Mouse (Mus musculus) lung, postnatal 4 days (tissue): ENCODE results near the gene Thbs3.

Source experiments
- DNase-seq, 2 experiments: peaks; one replicate each; pipeline ENCODE4 v3.0.0; 2021

The Thbs3 gene

GRCm38 (mm10) chr3:89256177-89256576, 41.2 kb downstream of the Thbs3 start:
- no peak for DNase-seq

- no peak for DNase-seq
These were observed 44.1 kb downstream of the Thbs3 start, which contains the start of gene Dpm3 for GRCm38 (mm10) chr3:89259076-89259475. Gene Dpm3 (plus strand): TSS chr3:89259358.

GRCm38 (mm10) chr3:89260211-89260610, 45.2 kb downstream of the Thbs3 start:
- DNase-seq = no peak

GRCm38 (mm10) chr3:89262417-89262816, 47.4 kb downstream of the Thbs3 start:
- peak; percentile 45 to 59 for DNase-seq

GRCm38 (mm10) chr3:89266439-89266893, 51.5 kb downstream of the Thbs3 start:
- peak; percentile 79 to 82 for DNase-seq

- DNase-seq = no peak
These were observed 53.9 kb downstream of the Thbs3 start for GRCm38 (mm10) chr3:89268916-89269315.

GRCm38 (mm10) chr3:89270051-89270755, 55.2 kb downstream of the Thbs3 start, which contains the start of gene Slc50a1:
Gene Slc50a1 (minus strand): TSS chr3:89270570.
- peak; percentile 91 for DNase-seq

GRCm38 (mm10) chr3:89270891-89271290, 55.9 kb downstream of the Thbs3 start:
- peak; percentile 47 to 64 for DNase-seq

GRCm38 (mm10) chr3:89271760-89272159, 56.8 kb downstream of the Thbs3 start:
- DNase-seq = peak; percentile 47 to 61

GRCm38 (mm10) chr3:89276061-89276460, 61.1 kb downstream of the Thbs3 start:
- no peak for DNase-seq
